Mouse (Mus musculus): Measurements from ENCODE around the gene Tmem117.

DNA sequence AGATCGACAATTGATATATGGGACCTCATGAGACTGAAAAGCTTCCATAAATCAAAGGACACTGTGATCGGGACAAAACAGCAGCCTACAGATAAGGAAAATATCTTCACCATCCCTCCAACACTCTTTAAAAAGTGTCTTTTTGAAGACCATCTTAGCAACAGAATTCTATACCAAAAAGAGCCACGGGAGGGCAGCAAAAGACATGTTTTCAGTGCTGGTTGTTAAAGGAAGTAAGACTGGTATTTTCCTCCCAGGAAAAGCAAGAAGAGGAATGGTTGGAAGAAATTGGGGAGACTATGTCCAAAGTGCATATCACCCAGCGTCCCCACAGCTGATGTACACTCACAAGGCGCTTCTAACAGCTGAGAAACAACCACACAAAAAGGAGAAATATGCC, 93.7 kb downstream of the Tmem117 start:
- TF ChIP-seq GATA1 (IDR thresholded peaks at IDR 0.05; ENCODE audit: borderline replicate concordance, low read length) (no peak), FLI1 (IDR thresholded peaks at IDR 0.05; ENCODE audit: low read length) (no peak)
